8 mouse cellular contexts compared by ENCODE assay signal in genomic region chr11:120231379-120231778, GRCm38 (mm10). TPM values are rescaled to one million over a fixed set of nuclear protein-coding genes. Genes with fewer than 3 reads are reported as not detected.
DNase-seq lines count a peak whose midpoint lies in the region; ATAC-seq lines count a peak whose summit lies in the region.

No protein-coding gene starts in this region.

- peak overlapping the region; percentile 99 for H3K27ac ChIP-seq in hindbrain, embryonic 11.5 days (ENCODE audit: low read depth, low read length)

- peak overlapping the region; percentile 87 for H3K4me3 ChIP-seq in hindbrain, embryonic 11.5 days (ENCODE audit: low read depth, low read length)

- H3K4me1 ChIP-seq in hindbrain, embryonic 11.5 days (replicated peaks; ENCODE audit: control insufficient read depth, insufficient read depth, low read length), result peaks cover 29% of the 10 kb centered on the region

- H3K4me2 ChIP-seq in hindbrain, embryonic 11.5 days (replicated peaks; ENCODE audit: low read depth, low read length), result peak overlapping the region; percentile 79

- peak; percentile 98 for DNase-seq in Muller cell, postnatal 12 days (ENCODE audit: inconsistent ontology term)
- DNase-seq in cerebellum, adult 9-11 months, result peak; percentile 99
- peak; percentile 99 to 100 for DNase-seq in frontal cortex, adult 2 months (ENCODE audit: extremely low spot score in 1 of 2, low spot score in 1 of 2)
- DNase-seq in hindbrain, embryonic 11.5 days (ENCODE audit: low spot score), result peak; percentile 100
- DNase-seq in layer of hippocampus, postnatal 14 days (ENCODE audit: low spot score in 2 of 2), result peak; percentile 100
- peak; percentile 100 for DNase-seq in lung, postnatal 14 days
- DNase-seq in retina, adult 2 months (ENCODE audit: low read depth, low spot score), result peak; percentile 89
- peak; percentile 81 to 86 for DNase-seq in thymus, postnatal 36 days

- H3K36me3 ChIP-seq in hindbrain, embryonic 11.5 days (ENCODE audit: control insufficient read depth, insufficient read depth, low read length), result no peaks in the 10 kb centered on the region

- WGBS in hindbrain, embryonic 11.5 days, result under 1% methylated on average over 19 of the region's 27 CpGs

- peak overlapping the region; percentile 99 for H3K9ac ChIP-seq in hindbrain, embryonic 11.5 days (ENCODE audit: low read depth, low read length)

- H3K27me3 ChIP-seq in hindbrain, embryonic 11.5 days (ENCODE audit: control insufficient read depth, insufficient read depth, low read length), result no peaks in the 10 kb centered on the region

- H3K9me3 ChIP-seq in hindbrain, embryonic 11.5 days (ENCODE audit: control insufficient read depth, low read length), result no peaks in the 10 kb centered on the region

- peak; percentile 70 for ATAC-seq in hindbrain, embryonic 11.5 days (ENCODE audit: low FRiP score)

RNA-seq across cellular contexts. Expression of gene Bahcc1, which starts 1.4 kb away (rescaled TPM):
- 16.9 and 17.2 TPM in 2 replicates for polyA plus RNA-seq in frontal cortex, adult 2 months (2012; rRNA removed)
- polyA plus RNA-seq in hindbrain, embryonic 11.5 days (2014; fragmentation: Nextera tagmentation; extraction: Ambion mirVana), result 18.1 and 23.1 TPM in 2 replicates
- total RNA-seq in layer of hippocampus, postnatal 14 days (2021), result 10 to 100 TPM; 20.3 to 20.7 TPM

Comparison
In these comparisons a context has a peak if more than half of its experiments do, and no peak if none do; other contexts are left out.
1. Peak in every context shown above with its lines: DNase-seq, ATAC-seq, H3K4me3 ChIP-seq and H3K27ac ChIP-seq.